Mouse (Mus musculus) heart, adult 2 months (tissue): ENCODE data around the gene As3mt.

ENCODE experiments used
- CTCF ChIP-seq: fragments of 200-600 bp; IDR thresholded peaks from 2 replicates; pipeline ENCODE4 v1.8.1; 2022; ENCODE audit warnings: antibody characterized with exemption, mild to moderate bottlenecking, moderate library complexity
- POLR2A ChIP-seq: fragments of 200-500 bp; IDR thresholded peaks from 2 replicates; pipeline ENCODE4 v1.6.1; 2011; ENCODE audit warnings: mild to moderate bottlenecking, low read depth, low read length, control low read depth; ENCODE audit not compliant: insufficient read depth

DNA sequence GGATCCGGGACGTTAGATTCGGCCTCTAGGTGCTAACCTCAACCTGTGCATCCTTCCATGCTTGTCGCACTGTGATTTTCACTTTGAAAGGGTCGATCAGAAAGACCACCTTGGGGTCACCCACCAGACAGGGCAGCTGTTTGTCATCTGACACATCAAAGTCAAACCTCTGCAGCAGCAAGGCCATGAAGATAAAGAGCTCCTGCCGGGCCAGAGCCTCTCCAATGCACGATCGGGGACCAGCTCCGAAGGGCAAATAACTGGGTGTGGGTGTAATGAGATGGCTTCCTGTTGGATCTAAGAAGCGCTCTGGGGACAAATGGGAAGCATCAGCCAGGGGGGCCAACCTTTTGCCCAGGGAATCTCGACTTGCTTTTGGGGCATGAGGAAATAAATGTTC is 40.0 kb upstream of the As3mt start:
- TF ChIP-seq CTCF (no peak), POLR2A (no peak)
